Mouse (Mus musculus) heart, embryonic 13.5 days (tissue): ENCODE results near the gene Bub3. TPM values are rescaled to one million over a fixed set of nuclear protein-coding genes. Genes with fewer than 3 reads are reported as not detected.

Source experiments
- ATAC-seq: fragments of 200-750 bp; cut with Nextera tagmentation; 2 replicates; pipeline ENCODE4 v1.8.0; 2017; ENCODE audit warnings: moderate TSS enrichment; ENCODE audit not compliant: insufficient number of reproducible peaks, low FRiP score, low TSS enrichment; ENCODE audit errors: extremely low read depth
- H3K27ac ChIP-seq: fragments of 300-500 bp; sonication (generic); replicated peaks from 2 replicates; pipeline ENCODE4 v1.5.1; 2015; ENCODE audit warnings: moderate library complexity, mild to moderate bottlenecking, inconsistent platforms
- H3K27me3 ChIP-seq: fragments of 300-500 bp; sonication (generic); replicated peaks from 2 replicates; pipeline ENCODE4 v1.6.1; 2015; ENCODE audit warnings: mild to moderate bottlenecking, inconsistent platforms
- H3K36me3 ChIP-seq: fragments of 300-500 bp; sonication (generic); 2 replicates; pipeline ENCODE4 v1.6.1; 2015; ENCODE audit warnings: mild to moderate bottlenecking, inconsistent platforms
- H3K4me1 ChIP-seq: fragments of 300-500 bp; sonication (generic); 2 replicates; pipeline ENCODE4 v1.6.1; 2015; ENCODE audit warnings: inconsistent platforms
- H3K4me2 ChIP-seq: fragments of 300-500 bp; sonication (generic); 2 replicates; pipeline ENCODE4 v1.6.1; 2015; ENCODE audit warnings: inconsistent platforms, mild to moderate bottlenecking, moderate library complexity
- H3K4me3 ChIP-seq: fragments of 300-500 bp; sonication (generic); 2 replicates; pipeline ENCODE4 v1.5.1; 2015; ENCODE audit warnings: moderate library complexity, mild to moderate bottlenecking, inconsistent platforms
- H3K9ac ChIP-seq: fragments of 300-500 bp; sonication (generic); 2 replicates; pipeline ENCODE4 v1.6.1; 2015; ENCODE audit warnings: inconsistent platforms, mild to moderate bottlenecking, moderate library complexity
- H3K9me3 ChIP-seq: fragments of 300-500 bp; sonication (generic); 2 replicates; pipeline ENCODE4 v1.6.1; 2016; ENCODE audit warnings: inconsistent platforms
- WGBS: fragments of 180-500 bp; shearing (Covaris S2); methylation state at CpG from one replicate; pipeline ENCODE4 v1.1.7; 2015; ENCODE audit warnings: mixed read lengths; 5-methylcytosine and 5-hydroxymethylcytosine counted together
- polyA plus RNA-seq: library from polyadenylated mRNA; unstranded; fragments of >200 nt; fragmentation: Nextera tagmentation; extraction: Ambion mirVana; gene quantifications from 2 replicates; pipeline ENCODE4 v1.2.1, GENCODE M21; 2015

The Bub3 gene
- polyA plus RNA-seq, 1 experiment from 2014 or later: 130 TPM

- Histone ChIP-seq H3K4me2 (no peak overlapping the region), H3K4me3 (no peak overlapping the region), H3K27me3 (peaks cover 69% of the 10 kb centered on the region), H3K9me3 (no peaks in the 10 kb centered on the region), H3K9ac (no peak overlapping the region), H3K4me1 (peaks cover 49% of the 10 kb centered on the region), H3K36me3 (peaks cover 11% of the 10 kb centered on the region), H3K27ac (no peak overlapping the region)
- no peak for ATAC-seq
- WGBS: 41% methylated on average over 2 of the region's 2 CpGs
These were observed 2.3 kb upstream of the Bub3 start for GRCm38 (mm10) chr7:131557751-131558150.

- 1% methylated on average over 14 of the region's 14 CpGs for WGBS
- H3K4me2 ChIP-seq: peak overlapping the region; percentile 88
- H3K27ac ChIP-seq: peak overlapping the region; percentile 91
- H3K9ac ChIP-seq: peak overlapping the region; percentile 88
- peak overlapping the region; percentile 88 for H3K4me3 ChIP-seq
- no peaks in the 10 kb centered on the region for H3K9me3 ChIP-seq
- ATAC-seq: peak; percentile 40; the same call in 1 of the 2 replicates
- peaks cover 39% of the 10 kb centered on the region for H3K27me3 ChIP-seq
- peaks cover 31% of the 10 kb centered on the region for H3K4me1 ChIP-seq
- H3K36me3 ChIP-seq: peaks cover 38% of the 10 kb centered on the region
These were observed 648 bp downstream of the Bub3 start for GRCm38 (mm10) chr7:131560697-131561042.

- no peak overlapping the region for H3K9ac ChIP-seq
- no peaks in the 10 kb centered on the region for H3K4me1 ChIP-seq
- no peaks in the 10 kb centered on the region for H3K9me3 ChIP-seq
- WGBS: 75% methylated on average over 6 of the region's 6 CpGs
- peaks cover 44% of the 10 kb centered on the region for H3K36me3 ChIP-seq
- H3K27me3 ChIP-seq: no peaks in the 10 kb centered on the region
- no peak for ATAC-seq
- no peak overlapping the region for H3K4me2 ChIP-seq
- H3K27ac ChIP-seq: no peak overlapping the region
- no peak overlapping the region for H3K4me3 ChIP-seq
These were observed 15.2 kb downstream of the Bub3 start for GRCm38 (mm10) chr7:131575246-131575645.

DNA sequence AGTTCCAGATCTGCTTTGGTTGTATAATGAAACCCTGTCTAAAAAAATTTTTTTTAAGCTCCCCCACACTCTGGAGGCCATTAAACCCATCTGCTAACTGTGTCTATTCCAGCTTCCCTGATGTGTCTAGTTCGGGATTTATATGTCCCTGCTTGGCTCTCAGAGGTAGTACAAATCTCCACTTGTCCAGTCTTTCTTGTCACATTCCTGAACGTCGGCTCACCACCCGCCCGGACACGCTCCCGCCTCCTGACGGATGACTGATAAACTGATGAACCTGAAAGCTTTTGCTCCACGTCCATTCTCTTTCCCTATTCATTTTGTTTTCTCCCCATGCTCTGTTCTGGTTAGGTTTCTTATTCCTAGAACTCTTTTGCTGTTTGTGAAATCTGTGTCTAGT is 22.2 kb downstream of the Bub3 start:
- 28% methylated on average over 9 of the region's 9 CpGs for WGBS

DNA sequence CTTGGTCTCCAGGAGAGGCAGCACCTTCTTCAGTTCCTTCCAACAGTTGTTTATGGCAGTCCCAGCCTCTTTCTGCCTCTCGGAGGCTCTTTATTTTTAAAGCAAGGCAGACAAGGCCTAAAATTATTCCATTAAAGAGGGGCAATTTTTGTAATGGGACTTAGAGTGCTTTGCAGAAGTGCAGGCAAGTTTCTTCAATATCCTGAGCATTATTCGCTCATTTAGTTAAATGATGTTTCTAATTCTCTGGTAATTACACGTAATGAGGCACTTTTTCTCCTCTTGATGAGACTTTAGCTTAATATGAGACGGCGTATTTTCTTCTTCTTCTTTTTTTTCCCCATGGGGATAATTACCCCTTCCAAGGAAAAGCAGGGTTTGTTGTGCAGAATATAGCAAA is 25.5 kb downstream of the Bub3 start:
- Histone ChIP-seq H3K4me3 (no peak overlapping the region), H3K4me2 (no peak overlapping the region), H3K9me3 (no peaks in the 10 kb centered on the region), H3K27ac (no peak overlapping the region), H3K36me3 (no peaks in the 10 kb centered on the region), H3K27me3 (no peaks in the 10 kb centered on the region; the same call in 1 of the 2 replicates), H3K9ac (no peak overlapping the region), H3K4me1 (no peaks in the 10 kb centered on the region)
- ATAC-seq: no peak
- 86% methylated on average over 5 of the region's 5 CpGs for WGBS

More for the DNA sequence above, 22.2 kb downstream of the Bub3 start:
- Histone ChIP-seq H3K27ac (no peak overlapping the region), H3K4me3 (no peak overlapping the region), H3K9ac (no peak overlapping the region), H3K4me1 (no peaks in the 10 kb centered on the region), H3K36me3 (no peaks in the 10 kb centered on the region), H3K4me2 (no peak overlapping the region), H3K27me3 (no peaks in the 10 kb centered on the region), H3K9me3 (no peaks in the 10 kb centered on the region)
- no peak for ATAC-seq

- Histone ChIP-seq H3K4me2 (peak overlapping the region; percentile 9; the same call in 1 of the 2 replicates), H3K27ac (no peak overlapping the region), H3K9me3 (no peaks in the 10 kb centered on the region), H3K36me3 (no peaks in the 10 kb centered on the region), H3K4me3 (no peak overlapping the region), H3K27me3 (peaks cover 36% of the 10 kb centered on the region), H3K9ac (0 out of 2 replicates have a peak overlapping the region, but pooled peaks have one; percentile 20), H3K4me1 (peaks cover 7% of the 10 kb centered on the region; the same call in 1 of the 2 replicates)
- WGBS: 17% methylated on average over 12 of the region's 12 CpGs
- ATAC-seq: no peak
These were observed 37.9 kb downstream of the Bub3 start for GRCm38 (mm10) chr7:131597779-131598482.

DNA sequence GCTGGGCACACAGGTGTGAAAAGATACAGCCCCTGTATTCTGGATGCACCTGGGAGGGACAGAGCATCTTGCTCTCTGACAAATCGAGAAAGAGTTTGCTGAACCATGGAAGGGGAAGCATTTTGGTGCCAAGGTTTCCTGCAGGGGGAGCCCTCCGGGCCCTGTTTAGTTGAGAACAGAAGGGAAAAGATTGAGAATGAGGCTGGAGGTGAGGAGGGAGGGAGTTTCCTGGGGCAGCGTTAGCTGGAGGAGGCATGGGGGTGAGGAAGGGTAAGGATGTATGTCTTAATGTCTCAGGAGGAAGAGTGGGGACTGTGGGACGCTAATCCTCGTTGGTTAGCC is 38.4 kb downstream of the Bub3 start:
- ATAC-seq: no peak
- Histone ChIP-seq H3K4me2 (0 out of 2 replicates have a peak overlapping the region, but pooled peaks have one; percentile 9), H3K4me3 (no peak overlapping the region), H3K36me3 (no peaks in the 10 kb centered on the region), H3K9ac (no peak overlapping the region), H3K9me3 (no peaks in the 10 kb centered on the region), H3K4me1 (peaks cover 7% of the 10 kb centered on the region; the same call in 1 of the 2 replicates), H3K27me3 (peaks cover 36% of the 10 kb centered on the region), H3K27ac (no peak overlapping the region)
- 9% methylated on average over 5 of the region's 5 CpGs for WGBS

DNA sequence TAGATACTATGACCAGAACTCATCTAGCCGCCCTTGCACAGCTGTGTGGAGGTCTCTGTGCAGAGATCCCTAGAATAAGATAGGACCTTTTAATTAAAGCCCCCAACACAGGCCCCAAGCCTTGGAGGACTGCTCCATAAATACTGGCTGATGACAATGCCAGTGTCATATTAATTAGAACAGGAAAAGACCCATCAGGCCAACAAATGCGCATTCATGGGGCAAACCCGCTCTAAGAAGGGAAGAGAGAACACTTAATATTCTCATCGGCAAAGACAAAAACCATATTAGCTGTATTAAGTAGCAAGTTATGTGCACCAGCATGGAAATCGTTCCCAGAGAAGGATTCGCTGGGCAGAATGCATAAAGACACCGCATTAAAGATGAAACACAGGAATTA is 42.1 kb downstream of the Bub3 start:
- Histone ChIP-seq H3K9me3 (no peaks in the 10 kb centered on the region), H3K27ac (no peak overlapping the region), H3K4me3 (no peak overlapping the region), H3K4me1 (peaks cover 7% of the 10 kb centered on the region; the same call in 1 of the 2 replicates), H3K36me3 (no peaks in the 10 kb centered on the region), H3K4me2 (no peak overlapping the region), H3K27me3 (peaks cover 30% of the 10 kb centered on the region), H3K9ac (no peak overlapping the region)
- ATAC-seq: no peak
- WGBS: 79% methylated on average over 7 of the region's 7 CpGs

DNA sequence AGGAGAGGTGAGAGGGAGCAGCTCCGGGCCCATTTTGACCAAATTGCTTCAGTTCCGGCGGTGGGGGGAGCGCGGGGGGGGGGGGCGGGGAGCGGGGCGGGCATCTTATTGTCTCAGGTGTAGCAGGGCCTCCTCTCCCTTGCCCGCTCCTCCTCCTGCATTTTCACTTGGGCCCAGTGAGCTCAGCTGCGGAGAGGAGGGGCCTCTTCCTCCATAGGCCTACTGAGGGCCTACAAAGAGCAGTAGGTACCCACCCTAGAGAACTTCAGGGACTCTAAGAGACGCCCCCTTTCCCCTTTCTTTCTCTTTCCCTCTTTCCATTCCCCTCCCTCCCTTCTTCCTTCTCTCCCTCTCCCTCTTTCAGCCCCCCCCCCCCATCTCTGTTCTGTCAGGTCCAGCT is 43.2 kb downstream of the Bub3 start:
- H3K4me1 ChIP-seq: peaks cover 6% of the 10 kb centered on the region; the same call in 1 of the 2 replicates
- H3K9ac ChIP-seq: no peak overlapping the region
- WGBS: 11% methylated on average over 7 of the region's 11 CpGs
- no peak overlapping the region for H3K4me3 ChIP-seq
- no peak overlapping the region for H3K27ac ChIP-seq
- H3K36me3 ChIP-seq: no peaks in the 10 kb centered on the region
- ATAC-seq: no peak
- H3K27me3 ChIP-seq: peaks cover 23% of the 10 kb centered on the region
- no peak overlapping the region for H3K4me2 ChIP-seq
- no peaks in the 10 kb centered on the region for H3K9me3 ChIP-seq

GRCm38 (mm10) chr7:131604946-131605345 is 44.9 kb downstream of the Bub3 start:
- Histone ChIP-seq H3K36me3 (no peaks in the 10 kb centered on the region), H3K27ac (no peak overlapping the region), H3K4me1 (peaks cover 6% of the 10 kb centered on the region; the same call in 1 of the 2 replicates), H3K4me3 (no peak overlapping the region), H3K9me3 (no peaks in the 10 kb centered on the region), H3K27me3 (peaks cover 6% of the 10 kb centered on the region; the same call in 1 of the 2 replicates), H3K4me2 (no peak overlapping the region), H3K9ac (no peak overlapping the region)
- 85% methylated on average over 10 of the region's 10 CpGs for WGBS
- no peak for ATAC-seq

DNA sequence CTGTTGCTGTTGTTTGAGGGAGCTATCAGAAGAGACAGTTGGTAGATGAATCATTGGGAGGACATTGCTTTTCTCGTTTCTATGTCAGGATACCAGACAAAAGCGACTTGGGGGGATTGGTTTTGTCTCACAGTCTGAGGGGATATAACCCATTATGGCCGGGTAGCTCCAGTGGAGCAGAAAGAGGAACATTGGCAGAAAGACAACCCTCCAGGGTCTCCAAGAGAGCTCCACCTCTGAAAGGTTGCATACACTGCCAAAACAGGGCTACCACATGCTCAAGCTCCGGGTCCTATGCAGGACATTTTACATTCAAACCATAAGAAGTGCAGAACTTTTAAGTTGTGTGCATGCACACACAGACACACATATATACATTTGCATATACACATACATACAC is 45.5 kb downstream of the Bub3 start:
- Histone ChIP-seq H3K27me3 (peaks cover 2% of the 10 kb centered on the region; the same call in 1 of the 2 replicates), H3K27ac (no peak overlapping the region), H3K9me3 (no peaks in the 10 kb centered on the region), H3K9ac (no peak overlapping the region), H3K4me3 (no peak overlapping the region), H3K4me2 (no peak overlapping the region), H3K4me1 (peaks cover 6% of the 10 kb centered on the region; the same call in 1 of the 2 replicates), H3K36me3 (no peaks in the 10 kb centered on the region)
- no peak for ATAC-seq
- WGBS: 64% methylated on average over 4 of the region's 4 CpGs

GRCm38 (mm10) chr7:131608049-131608448 is 48.0 kb downstream of the Bub3 start:
- no peak; the same call in 1 of the 2 replicates for ATAC-seq
- H3K27ac ChIP-seq: no peak overlapping the region

More at GRCm38 (mm10) chr7:131608049-131608448, 48.0 kb downstream of the Bub3 start:
- Histone ChIP-seq H3K4me2 (no peak overlapping the region), H3K9me3 (no peaks in the 10 kb centered on the region), H3K27me3 (no peaks in the 10 kb centered on the region), H3K4me1 (0 out of 2 replicates have a peak, but pooled peaks cover 2% of the 10 kb centered on the region), H3K36me3 (no peaks in the 10 kb centered on the region), H3K9ac (no peak overlapping the region), H3K4me3 (no peak overlapping the region)
- 60% methylated on average over 6 of the region's 6 CpGs for WGBS
